Mouse (Mus musculus) ovary, postnatal 14 days (tissue): ENCODE measurements at regions not wholly inside any gene's neighbourhood (a gene's known extent, or its start where the extent isn't known, plus 50 kb on each side); places are given as distances from the start of the nearest gene placed in this dataset.

Experiments
- DNase-seq: peaks from one replicate; pipeline ENCODE4 v3.0.0; 2022; ENCODE audit warnings: low spot score

GRCm38 (mm10) chr16:9260966-9261365 lies 431.1 kb downstream of the 1810013L24Rik start:
- no peak for DNase-seq

- no peak for DNase-seq
Measured at GRCm38 (mm10) chr16:9264554-9265145, 434.8 kb downstream of the 1810013L24Rik start.

- no peak for DNase-seq
Measured at GRCm38 (mm10) chr16:9267204-9267603, 437.3 kb downstream of the 1810013L24Rik start.

- DNase-seq = no peak
Measured at GRCm38 (mm10) chr16:9270099-9270498, 440.2 kb downstream of the 1810013L24Rik start.

GRCm38 (mm10) chr16:9270671-9271070 lies 440.8 kb downstream of the 1810013L24Rik start:
- no peak for DNase-seq

- DNase-seq = no peak
Measured at GRCm38 (mm10) chr16:9273751-9274300, 443.9 kb downstream of the 1810013L24Rik start.

GRCm38 (mm10) chr16:9274583-9275100 lies 444.7 kb downstream of the 1810013L24Rik start:
- DNase-seq = no peak

GRCm38 (mm10) chr16:9275426-9275825 lies 445.5 kb downstream of the 1810013L24Rik start:
- no peak for DNase-seq

- no peak for DNase-seq
Measured at GRCm38 (mm10) chr16:9277064-9277463, 447.2 kb downstream of the 1810013L24Rik start.

GRCm38 (mm10) chr16:9279726-9280125 lies 449.8 kb downstream of the 1810013L24Rik start:
- no peak for DNase-seq

GRCm38 (mm10) chr16:9280431-9280830 lies 450.5 kb downstream of the 1810013L24Rik start:
- no peak for DNase-seq

GRCm38 (mm10) chr16:9280931-9281330 lies 451.0 kb downstream of the 1810013L24Rik start:
- no peak for DNase-seq

GRCm38 (mm10) chr16:9284423-9284822 lies 454.5 kb downstream of the 1810013L24Rik start:
- DNase-seq = no peak

- DNase-seq = no peak
Measured at GRCm38 (mm10) chr16:9285921-9286320, 456.0 kb downstream of the 1810013L24Rik start.

GRCm38 (mm10) chr16:9287557-9287956 lies 457.7 kb downstream of the 1810013L24Rik start:
- DNase-seq = no peak

- no peak for DNase-seq
Measured at GRCm38 (mm10) chr16:9291356-9292020, 461.6 kb downstream of the 1810013L24Rik start.

- DNase-seq = no peak
Measured at GRCm38 (mm10) chr16:9303134-9303533, 473.2 kb downstream of the 1810013L24Rik start.

GRCm38 (mm10) chr16:9304079-9304478 lies 474.2 kb downstream of the 1810013L24Rik start:
- DNase-seq = no peak

- no peak for DNase-seq
Measured at GRCm38 (mm10) chr16:9310744-9311143, 480.8 kb downstream of the 1810013L24Rik start.

GRCm38 (mm10) chr16:9335626-9336025 lies 505.7 kb downstream of the 1810013L24Rik start:
- no peak for DNase-seq

- no peak for DNase-seq
Measured at GRCm38 (mm10) chr16:9336063-9336462, 506.2 kb downstream of the 1810013L24Rik start.

- DNase-seq = no peak
Measured at GRCm38 (mm10) chr16:9339456-9339855, 509.6 kb downstream of the 1810013L24Rik start.

- no peak for DNase-seq
Measured at GRCm38 (mm10) chr16:9341245-9341644, 511.3 kb downstream of the 1810013L24Rik start.
